Mouse (Mus musculus): ENCODE data around the gene F7. TPM values are rescaled to one million over a fixed set of nuclear protein-coding genes. Genes with fewer than 3 reads are reported as not detected.

Gene F7
- total RNA-seq (2022): 1 to 10 TPM in 1 of 4 experiments, under 1 TPM in 3; 0.38 to 1.1 (median 0.68) TPM

DNA sequence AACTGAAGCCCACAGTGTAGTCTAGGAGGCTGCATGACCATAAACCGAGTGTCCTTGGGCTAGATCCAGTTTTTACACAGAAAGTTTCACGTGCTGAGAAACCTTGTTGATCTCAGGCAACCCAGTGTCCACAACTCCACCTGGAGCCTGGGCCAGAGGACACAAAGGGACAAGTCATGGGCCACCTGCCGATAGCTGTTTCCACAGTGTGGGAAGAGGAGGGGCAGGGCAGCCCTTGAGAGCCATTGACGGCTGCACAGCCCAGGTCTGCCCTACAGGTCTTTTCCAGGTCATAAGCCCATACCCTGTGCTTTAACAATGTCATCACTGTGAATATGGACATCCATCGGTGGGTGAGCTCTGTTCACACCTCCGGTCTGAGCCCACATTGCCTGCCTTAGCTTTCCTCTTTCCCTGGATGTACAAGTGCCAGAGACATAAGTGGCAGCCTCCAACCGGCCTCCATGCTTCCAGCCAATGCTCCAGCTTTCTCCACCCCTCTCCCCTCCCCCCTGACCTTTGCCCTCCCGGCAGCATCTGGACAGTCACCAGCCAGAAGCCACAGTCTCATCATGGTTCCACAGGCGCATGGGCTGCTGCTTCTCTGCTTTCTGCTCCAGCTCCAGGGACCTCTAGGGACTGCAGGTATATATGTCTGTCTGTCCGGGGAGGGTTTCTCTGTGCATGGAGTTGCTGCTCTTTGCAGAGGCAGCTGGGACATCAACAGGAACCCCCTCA is at the start of gene F7:
Gene F7 (plus strand): TSS at position 548 of the 738 bp plus-strand sequence.
- no peak for DNase-seq

DNA sequence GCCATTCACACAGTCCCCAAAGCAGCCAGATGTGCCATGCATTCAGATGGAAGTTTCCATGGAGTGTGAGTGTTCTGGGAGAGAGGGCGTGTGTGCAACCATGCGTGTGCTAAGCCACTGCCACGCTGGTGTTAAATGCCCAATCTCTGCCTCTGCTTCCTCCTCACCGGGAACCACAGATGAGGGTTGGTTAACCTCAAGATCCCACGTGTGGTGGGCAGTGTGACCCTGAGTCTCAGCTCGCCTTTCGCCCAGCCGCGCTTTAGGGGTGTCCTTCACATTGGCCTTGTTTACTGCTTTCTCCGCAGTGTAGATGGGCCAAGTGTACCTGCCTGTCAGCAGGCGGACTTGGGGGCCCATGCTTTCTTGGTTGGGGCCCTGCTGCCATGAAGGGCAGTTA is 49.5 kb upstream of the F7 start:
- DNase-seq: no peak

DNA sequence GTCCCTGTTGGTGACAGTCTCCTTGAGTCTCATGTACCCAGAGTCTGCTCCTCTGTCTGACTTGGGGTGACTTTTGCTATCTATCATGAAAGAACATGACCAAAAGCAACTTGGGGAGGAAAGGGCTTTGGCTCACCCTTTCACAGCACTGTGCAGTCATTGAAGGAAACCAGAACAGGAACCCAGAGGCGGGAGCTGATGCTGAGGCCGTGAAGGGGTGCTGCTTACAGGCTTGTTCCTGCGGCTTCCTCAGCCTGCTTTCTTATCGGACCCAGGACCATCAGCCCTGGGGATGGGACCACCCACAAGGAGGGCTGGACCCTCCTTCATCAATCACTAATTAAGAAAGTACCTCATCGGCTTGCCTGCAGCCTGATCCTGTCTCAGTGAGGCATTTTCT is 49.1 kb upstream of the F7 start:
- DNase-seq: no peak

DNA sequence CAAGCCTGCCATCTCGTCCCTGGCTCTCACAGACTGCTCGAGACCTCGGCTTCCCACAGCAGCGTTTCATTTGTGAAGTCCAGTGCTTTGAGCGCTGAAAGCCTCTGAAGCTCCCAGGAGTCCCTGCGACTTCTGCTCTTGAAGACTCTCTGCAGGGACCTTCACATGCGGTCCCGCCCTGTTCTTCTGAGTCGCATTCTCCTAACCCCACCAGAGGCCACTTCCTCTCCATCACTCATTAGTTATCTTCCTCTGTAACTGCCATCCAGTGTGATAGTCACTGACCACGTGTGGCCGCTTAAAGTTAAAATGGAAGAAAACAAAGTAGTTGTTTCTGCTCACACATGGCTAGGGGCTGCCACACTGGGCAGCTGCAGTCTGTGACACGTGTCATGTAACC is 48.5 kb upstream of the F7 start:
- no peak for DNase-seq

DNA sequence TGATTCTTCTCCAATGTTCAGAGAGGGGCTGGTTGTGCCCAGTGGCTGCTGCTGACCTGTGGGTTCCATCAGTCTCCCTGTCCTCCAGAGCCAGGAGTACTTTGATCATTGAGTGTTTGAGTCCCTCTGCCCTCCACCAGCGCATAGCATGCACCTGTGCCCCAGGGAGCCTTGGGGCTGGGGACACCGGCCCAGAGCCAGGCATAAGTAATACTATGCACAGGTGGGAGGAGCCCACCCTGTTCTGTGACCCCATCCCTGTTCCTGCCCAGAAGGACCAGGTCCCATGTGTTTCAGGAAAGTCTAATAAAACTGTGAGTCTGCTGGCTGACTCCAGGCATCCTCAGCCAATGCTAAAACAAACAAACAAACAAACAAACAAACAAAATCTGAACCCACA is 47.5 kb upstream of the F7 start:
- DNase-seq: no peak

DNA sequence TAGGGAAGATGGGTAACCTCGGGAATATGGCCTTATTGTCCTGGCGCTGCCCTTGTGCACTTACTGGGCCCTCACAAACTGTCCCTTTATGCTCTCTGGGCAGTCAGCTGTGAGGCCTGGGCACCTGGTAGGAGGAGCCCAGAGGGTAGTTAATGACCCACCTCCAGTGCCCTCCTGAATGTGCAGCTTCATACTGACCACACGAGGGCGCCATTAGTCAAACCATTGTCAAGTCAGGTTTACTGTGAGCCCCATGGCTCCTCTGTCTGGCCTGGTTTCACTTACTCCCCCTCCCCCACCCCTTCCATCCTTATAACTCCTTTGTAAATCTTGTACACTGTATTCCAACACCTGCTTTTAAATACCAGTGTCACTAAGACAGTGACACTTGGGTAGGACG is 47.1 kb upstream of the F7 start:
- DNase-seq: peak; percentile 35

DNA sequence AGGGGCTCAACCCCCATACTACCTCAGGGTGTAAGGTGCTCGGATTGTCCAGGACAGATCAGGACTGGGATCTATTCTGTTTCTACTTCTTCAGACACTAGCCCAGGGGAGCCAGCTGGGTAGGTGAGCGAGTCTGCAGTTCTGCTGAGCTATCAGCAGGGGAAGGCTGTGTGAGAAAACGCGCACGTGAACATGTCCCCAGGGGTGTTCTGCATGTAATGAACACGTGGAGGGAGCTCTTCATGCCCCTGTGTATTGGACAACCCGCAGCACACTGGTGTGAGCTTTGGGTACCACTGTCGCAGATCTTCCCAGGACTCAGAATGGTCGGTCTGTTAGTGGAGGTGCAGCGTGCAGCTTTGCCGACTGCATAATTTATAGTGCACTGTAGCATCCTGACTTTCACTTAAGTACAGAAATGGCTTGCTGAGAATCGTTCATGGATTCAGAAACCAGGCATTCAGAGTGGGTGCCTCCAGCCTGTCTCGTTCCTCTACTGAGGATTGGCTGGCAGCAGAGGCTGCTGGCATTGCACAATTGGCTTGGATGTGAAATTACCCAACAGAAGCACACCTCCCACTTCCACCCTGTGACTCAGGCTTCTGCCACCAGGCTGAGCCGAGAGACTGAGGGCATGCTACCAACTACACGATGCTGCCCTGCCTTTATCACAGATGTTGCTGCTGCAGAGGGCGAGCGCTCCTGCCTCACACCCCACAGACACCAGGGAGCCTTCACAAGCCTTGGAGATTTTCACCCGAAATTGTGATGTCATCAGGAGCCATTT is 42.0 kb upstream of the F7 start:
- DNase-seq: peak; percentile 62

DNA sequence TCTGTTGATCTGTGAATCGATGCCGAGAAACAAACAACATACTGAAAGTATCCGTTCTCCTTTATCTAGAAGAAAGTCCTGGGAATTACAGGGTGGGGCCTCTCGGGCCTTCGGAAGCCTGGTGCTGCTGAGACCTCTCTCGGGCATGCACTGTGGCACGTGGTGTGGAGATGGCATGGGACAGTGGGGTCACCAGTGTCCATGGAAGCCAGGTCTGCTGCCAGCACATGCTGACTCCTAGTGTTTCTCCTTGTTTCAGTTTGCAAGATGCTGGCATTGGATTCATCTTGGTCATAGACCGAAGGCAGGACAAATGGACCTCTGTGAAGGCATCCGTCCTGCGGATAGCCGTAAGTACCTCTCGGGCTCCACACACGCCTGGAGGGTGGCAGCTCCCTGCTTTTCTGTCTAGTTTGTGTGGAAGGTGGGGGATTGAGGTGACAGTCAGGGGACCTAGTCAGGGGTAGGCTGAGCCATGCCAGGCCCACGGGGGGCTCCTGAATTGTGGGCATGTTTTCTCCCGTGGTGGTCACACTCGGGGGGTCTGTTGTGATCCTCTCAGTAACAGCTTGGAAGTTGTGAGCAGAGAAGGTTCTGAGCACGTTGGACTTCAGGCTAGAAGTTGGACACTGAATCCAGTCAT is 41.1 kb upstream of the F7 start:
- DNase-seq: no peak

DNA sequence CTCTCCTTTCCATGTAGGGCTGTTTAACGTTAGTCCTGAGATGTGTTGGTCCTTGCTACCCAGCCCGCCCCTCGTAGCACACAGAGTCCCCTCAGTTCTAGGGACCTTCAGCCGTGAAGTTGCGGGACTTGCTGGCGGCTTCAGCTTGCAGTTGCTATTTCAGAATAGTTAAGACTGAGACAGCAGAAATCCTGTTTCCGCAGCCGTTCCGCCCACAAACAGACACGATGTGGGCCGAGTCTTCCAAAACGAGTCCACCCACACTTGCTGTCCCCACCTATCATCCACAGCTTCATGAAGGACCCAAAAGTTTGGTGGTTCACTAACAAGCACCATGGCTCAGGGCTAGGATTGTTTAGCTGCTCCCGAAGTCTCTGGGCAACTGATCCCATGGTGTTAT is 40.6 kb upstream of the F7 start:
- DNase-seq: no peak

DNA sequence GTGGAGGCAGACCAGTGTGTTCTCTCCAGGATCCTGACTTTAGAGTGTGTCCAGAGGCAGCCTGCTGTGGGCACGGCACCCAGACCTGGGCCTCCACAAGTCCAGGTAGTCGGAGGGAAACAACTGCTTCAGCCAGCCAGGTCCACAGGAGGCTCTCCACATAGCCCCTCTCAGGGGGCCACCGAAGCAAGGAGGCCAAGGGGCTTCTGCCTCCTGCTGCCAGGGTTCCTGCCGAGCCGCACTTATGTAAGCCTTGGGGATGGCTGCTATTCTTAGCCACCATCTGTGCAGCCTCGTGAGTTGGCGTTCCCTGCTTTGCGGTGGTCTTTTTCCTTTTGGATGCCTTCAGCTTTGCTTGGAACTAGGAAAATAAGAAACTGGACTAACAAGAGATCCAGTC is 38.3 kb upstream of the F7 start:
- no peak for DNase-seq

DNA sequence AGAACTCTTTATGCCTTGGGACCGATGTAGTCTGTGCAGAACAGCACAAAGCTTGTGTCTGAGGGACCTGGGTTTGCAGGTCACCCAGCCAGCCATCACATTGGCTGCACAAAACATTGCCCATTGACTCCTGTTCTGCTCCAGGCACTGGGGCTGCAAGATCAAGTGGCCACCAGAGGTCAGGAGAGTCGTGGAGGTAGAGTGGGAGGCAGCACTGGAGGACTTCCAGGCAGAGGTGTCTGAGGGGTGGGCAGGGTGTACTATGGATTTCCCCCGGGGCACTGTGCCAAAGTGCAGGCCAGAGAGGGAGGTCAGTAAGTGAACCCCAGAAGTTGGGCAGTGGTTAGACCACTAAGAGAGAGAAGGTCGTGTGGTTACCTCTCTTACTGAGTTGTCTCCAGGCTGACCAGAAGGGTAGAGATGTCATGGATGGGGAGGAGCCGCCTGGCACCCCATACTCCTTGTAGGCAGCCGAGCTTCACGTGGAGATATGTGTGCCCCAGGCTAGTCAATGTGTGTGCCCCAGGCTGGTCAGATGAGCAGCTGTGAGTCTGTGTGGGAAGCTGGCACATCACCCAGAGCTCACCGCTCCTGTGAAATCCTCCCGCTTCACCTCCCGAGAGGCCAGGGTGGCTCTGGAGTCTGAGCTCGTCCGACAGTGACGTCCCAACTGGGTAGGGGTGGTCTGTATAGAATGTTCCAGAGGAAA is 37.0 kb upstream of the F7 start:
- DNase-seq: no peak

DNA sequence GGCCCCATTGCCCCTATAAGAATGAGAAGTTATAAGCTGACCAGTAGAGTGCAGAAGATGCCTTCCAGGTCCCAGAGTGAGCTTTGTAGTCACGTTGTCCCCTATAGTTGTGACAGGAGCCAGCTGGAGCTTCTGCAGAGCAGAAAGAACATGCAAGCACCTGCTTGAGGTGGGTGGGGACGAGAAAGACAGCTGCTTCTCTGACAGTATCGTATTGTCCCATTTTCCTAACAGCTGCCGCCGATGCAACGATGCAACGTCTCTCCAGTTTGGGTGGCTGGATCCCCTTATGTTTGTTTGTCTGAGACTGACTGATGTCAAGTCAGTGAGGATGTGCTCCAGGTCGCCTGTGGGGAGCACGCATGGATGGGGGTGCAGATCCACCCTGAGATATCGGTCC is 34.4 kb upstream of the F7 start:
- DNase-seq: no peak

DNA sequence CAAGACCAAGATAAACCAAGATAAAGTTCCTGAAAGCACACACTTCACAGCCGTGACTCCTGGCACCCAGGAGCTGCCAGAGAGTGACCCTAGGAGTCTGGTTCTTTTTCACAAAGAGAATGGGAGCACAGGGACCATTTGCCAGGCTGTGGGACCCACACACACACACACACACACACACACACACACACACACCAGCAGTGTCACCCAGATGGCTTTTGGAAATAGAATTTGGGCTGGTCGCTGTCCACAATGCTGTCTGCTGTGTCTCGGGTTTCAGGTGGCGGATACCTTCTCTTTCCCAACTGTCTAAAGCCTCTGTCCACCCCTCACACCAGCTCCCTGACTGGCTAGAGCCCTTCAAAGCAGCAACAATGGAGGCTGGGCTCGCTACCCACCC is 31.4 kb upstream of the F7 start:
- DNase-seq: no peak

DNA sequence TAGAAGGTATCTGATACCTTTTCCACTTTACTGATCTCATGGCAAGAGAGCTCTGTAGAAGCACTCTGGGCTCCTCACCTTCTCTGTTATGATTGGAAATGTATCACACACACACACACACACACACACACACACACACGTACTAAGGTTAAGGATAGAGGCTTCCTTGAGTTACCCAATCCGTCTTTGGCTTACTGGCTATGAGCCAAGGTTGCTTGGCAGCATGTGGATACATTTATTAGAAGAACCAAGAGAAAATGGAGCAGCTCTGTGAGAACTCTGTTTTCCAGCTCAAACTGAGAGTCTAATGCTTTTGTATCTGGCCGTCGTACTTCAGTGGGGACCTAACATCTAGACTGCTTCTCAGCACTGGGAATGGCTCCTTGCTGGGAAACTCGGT is 30.4 kb upstream of the F7 start:
- peak; percentile 31 for DNase-seq

DNA sequence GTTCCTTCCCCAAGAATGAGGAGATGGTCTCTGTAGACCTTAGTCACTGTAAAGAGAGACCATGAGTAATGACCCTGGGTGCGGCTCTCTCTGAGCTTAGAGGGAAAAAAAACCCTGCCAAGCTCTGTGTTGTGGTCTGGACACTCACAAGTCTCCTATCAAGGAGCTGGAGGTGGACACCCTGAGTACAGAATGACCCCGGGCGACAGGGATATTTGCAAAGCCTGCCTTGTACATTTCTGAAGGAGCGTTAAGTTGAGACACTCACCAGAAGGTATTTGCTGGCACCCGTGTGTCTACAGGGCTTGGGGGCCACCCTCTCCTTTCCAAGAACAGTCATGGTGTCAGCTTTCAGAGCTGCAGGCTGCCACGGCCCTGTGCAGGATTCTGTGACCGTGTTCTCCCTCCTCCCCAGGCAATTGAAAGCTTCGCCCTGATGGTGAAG is 29.0 kb upstream of the F7 start:
- DNase-seq: no peak

DNA sequence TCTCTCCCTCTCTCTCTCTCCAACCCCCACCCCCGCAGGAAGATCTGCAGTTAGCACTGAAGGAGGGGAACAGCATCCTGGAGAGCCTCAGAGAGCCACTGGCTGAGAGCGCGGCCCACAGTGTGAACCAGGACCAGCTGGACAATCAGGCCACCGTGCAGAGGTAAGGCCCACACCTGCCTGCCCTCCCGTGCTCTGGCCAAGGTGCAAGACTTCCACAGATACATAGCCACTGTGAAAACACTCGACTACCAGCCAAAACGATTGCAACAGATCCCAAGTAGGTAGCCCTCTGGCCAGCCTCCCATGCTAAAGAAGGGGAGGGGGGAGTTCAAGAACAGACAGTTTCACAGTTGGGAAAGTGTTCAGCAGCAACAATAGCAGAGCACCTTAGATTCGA is 27.5 kb upstream of the F7 start:
- no peak for DNase-seq

DNA sequence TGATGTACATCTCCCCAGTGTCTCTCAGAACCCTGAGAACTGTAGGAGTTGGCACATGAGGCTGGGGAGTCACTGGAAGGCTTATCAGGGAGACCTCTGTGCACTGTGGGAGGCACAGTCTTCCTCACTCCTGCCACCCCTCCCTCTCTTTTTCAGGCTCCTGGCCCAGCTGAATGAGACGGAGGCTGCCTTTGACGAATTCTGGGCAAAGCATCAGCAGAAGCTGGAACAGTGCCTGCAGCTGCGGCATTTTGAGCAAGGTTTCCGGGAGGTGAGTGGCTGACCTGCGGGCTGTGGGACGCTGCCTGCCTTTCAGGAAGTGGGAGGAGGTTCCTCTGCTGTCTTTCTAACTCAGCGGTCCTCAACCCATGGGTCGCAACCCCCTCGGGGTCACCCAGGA is 26.0 kb upstream of the F7 start:
- DNase-seq: no peak

DNA sequence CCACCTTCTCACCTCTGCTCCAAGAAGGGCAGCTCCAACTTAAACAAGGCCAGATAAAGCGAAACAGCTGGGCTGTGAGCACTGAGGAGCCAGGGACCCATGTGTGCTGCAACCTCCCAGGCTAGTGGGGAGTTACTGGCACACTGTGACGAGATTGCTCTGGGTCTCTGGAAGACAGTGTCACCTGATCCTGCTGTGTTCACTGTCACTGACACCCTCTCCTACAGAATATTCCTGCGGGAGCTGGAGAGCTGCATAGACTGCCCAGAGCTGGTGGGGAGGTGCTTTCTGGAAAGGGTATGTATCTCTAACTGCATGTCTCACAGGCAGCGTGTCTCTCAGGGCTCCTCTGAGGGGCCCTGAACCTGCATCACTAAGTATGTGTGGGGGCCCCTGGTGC is 18.4 kb upstream of the F7 start:
- DNase-seq: no peak

DNA sequence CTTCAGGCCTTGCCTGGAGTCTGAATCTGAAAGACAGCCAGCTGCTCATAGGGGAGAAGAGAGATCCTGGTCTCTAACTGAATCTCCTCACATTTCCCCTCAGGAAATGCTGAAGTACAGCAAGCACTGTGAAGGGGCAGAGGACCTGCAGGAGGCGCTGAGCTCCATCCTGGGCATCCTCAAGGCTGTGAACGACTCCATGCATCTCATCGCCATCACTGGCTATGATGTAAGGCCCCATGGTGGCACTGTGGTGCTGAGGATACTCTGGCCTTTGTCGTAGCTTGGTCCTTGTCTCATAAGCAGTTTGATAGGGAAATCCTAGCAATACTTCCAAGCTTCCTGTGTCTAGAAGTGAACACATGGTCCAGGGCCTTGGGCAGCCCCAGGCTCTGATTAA is 15.5 kb upstream of the F7 start:
- no peak for DNase-seq

DNA sequence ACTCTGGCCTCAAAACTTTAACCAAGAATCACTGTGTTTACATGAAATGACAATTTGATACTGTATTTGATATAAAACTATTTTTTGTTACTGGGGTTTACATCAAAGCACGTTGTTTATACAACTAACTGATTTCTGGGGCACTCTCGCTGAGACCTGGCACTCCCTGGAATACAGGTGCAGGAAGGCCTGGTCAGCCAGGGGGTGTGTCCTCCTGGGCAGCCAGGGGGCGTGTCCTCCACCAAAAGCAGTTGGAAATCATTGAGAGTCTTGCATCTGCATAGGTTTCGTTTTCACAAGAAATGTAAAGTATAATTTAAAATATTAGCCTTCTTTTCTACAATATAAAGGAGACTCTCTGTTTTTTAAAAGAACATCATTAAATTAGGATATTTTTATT is 6.3 kb upstream of the F7 start:
- DNase-seq: no peak

DNA sequence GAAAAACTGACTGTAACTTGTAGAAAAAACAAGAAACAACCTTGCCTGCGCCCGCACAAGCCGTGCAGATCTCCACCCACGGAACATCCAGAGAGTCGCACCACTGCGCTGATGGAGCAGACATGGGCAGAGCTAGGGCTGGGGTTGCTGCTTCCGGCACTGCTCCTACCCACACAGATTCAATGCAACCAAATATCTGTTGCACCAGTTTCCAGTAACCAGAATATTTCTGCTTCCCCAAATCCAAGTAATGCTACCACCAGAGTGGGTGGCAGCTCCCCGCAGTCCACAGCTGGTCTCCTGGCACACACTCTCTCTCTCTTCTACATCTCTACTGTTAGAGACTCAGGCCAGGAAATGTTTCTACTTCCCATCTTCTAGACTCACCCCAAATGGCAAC is 4.0 kb upstream of the F7 start:
- no peak for DNase-seq

DNA sequence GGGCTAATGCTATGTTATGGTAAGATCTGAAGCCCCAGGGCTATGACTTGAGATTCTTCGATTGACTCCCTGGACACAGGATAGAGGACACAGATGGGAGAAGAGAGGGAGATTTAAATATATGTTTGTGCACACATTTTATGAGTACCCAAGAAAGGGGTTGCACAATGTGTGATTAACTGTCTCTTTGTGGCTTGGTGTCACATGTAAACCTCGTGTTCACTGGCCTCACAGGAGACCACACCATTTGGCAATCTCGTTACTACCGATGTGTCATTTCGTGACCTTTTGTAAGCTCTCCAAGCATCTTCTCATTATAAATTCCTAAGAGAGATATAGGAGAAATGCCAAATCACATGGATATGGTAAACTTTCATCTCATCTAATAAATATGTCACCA is 1.8 kb downstream of the F7 start:
- no peak for DNase-seq

DNA sequence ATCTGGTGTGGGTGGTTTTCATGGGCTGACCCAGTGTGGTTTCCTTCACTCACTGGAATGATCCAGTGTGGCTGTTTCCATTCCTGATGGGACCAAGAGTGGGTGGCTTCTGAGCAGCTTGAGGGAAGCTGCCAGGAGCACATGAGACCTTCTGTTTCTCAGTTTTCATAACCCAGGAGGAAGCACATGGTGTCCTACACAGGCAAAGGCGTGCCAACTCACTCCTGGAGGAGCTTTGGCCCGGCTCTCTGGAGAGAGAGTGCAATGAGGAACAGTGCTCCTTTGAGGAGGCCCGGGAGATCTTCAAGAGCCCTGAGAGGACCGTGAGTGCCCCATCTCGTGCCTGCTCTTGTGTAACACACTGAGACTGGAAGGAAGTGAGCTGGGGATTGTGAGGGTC is 2.6 kb downstream of the F7 start:
- no peak for DNase-seq
